Mouse (Mus musculus): ENCODE results near the gene Slc25a30.

The Slc25a30 gene

DNA sequence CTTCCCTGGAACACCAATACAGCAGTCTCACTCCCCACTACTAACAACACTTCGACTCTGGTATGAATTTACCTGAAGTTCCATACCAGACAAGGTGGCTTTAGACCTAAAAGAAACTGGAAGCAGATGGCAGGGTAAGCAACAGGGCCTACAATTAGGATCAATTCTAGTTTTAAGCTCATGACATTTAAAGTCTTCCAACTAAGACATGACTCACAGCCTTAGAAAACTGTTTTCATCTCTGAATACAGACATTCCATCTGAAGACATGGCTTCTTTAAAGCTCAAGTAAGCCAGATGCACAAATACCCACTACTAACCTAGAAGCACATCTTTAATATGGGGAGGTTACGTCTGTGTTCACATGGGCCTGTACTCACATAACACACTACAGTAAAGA is 38.9 kb downstream of the Slc25a30 start:
- no peak for DNase-seq (ENCODE audit: low spot score in 2 of 2)

DNA sequence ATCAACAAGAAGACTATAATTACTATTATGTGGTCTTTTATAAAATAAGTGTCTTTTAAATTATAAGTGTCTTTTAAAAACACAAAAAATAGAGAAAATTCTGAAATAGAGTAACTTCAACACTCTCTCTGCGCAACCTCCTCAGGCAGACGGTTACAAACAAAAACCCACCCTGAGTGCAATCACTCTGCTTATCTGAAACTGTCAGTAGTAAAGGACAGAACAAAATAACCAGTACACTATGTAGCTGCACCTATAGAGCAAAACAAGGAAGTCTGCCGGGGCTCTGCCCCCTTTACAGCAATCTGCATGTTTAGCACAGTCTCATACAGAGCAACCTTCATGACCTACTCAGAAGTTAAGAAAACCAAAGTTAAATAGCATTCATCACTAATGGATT is 44.9 kb downstream of the Slc25a30 start:
- DNase-seq (ENCODE audit: low spot score in 2 of 2): no peak

DNA sequence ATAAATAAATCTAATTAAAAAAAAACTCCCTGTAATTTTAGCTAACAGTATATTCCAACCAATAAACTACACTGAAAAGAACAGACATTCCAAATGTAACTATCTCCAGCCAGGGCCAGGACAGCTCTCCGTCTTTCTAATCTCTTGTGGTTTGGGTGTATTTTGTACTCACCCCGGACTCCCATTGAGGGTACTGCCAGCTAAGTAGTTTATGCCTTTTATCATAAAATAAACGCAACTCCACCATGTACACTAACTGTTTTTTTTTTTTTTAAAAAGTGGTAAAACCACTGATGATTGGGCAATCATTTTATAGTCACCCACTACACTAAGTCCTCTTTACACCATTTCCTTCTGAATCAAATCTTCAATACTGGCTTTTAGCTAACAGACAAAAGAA is 51.2 kb downstream of the Slc25a30 start:
- DNase-seq (ENCODE audit: low spot score in 2 of 2): no peak

DNA sequence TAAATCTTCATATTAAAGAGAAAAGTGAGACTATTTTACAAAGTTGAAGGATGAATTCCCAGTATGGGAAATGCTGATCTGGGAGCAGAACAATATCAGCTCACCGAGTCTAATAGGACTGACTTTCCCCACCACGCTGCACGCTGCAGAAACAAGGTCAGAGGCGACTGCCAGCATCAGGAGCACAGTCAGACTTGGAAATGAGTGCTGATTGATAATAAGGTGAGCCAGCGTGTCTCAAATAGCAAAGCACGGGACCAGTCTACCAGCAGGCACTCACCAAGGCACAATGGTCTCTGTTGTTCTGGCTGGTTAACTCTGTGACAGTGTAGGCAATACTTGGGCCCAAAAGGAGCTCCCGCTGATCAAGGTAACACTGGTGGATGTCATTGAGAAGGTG is 54.2 kb downstream of the Slc25a30 start:
- DNase-seq (ENCODE audit: low spot score in 2 of 2): no peak

DNA sequence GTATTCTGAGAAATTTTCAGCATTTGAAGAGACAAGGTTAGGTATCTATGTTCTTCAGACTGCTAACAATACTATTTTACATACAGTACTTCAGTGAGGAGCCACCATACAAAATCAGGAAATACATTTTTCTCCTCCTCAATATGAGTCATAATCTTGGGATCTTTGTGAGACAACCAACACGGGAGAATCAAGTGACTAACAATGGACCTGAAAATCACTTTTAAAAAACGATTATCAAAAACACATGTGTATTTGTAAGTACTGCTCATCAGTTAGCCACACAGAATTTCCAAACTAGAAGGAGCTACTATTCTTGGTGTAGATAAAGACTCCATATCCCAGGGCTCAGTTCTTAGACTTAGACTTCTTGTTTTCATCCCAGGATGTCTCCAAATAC is 55.5 kb downstream of the Slc25a30 start:
- no peak for DNase-seq (ENCODE audit: low spot score in 2 of 2)

DNA sequence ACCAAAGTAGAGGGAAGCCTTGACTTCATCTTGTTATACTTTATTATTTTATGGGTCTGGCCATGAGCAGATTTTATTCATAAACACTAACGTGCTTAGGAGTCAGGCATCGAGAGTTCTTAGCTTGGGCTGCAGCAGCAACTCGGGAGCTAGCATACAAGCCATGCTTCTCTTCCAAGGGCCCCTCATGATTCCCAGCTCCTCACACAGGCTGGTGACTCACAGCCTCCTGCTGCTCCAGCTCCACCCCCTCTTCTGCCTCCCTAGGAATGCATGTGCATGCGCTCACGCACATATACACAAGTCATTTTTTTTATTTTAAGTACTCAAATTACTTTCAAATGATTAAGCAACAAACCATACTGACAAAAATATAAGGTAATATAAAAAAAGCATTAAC is 58.7 kb downstream of the Slc25a30 start:
- DNase-seq (ENCODE audit: low spot score in 2 of 2): no peak

DNA sequence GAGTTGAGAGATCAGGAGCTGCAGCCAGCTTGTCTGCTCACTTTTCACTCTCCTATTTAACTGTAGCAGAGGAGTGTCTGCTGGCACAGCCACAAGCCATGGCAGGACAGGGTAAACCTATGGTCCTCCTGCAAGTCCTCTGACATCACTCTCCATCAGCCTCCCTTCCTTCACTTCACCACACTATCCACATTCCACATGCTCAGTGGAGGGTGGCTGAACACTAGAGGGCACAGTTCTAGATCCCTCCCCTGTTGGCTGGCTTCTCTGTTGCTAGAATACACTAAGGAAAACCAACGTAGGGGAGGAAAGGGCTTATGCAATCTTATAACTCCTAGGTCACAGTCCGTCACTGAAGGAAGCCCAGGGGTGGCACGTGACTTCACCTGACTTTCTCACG is 59.8 kb downstream of the Slc25a30 start:
- no peak for DNase-seq (ENCODE audit: low spot score in 2 of 2)

DNA sequence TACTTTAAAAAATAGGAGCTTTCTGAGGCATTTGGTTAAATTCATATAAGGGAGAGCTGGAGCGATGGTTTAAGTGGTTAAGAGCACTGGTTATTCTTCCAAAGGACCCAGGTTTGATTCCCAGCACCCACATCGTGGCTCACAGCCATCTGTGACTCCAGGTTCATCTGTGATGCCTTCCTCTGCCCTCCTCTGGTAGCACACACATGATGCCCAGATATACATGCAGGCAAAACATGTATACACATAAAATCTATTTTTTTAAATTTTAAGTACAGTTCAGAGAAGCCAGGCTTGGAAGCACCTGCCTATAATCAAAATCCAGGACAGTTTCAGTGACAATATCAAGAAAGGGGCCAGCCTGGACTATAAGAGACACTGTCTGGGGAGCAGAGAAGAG is 64.0 kb downstream of the Slc25a30 start:
- no peak for DNase-seq (ENCODE audit: low spot score in 2 of 2)

DNA sequence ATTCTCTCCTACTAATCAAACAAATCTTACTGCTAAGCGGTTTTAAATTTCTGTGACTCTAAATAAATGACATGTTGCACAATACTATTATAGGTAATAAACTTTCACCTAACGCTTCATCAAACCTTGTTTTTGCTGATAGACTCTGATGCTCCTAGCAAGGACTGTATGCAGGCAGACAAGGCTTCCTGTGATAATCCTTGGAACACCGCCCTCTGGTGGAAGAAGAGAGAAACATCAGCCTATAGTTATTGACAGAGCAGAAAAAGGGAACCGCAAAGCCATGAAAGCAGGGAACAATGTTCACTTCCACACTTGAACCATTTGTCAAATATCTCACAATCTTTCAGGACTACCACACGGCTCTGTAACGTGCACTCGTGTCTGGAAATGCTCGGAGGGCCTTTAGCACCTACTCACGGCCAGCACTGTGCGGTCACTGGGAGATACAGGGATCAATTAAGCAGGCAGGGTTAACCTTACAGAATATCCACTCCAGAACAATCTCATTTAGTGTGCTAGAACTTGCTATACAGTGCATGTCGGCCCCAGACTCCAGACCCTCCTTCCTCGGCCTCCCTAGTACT is 64.8 kb downstream of the Slc25a30 start:
- DNase-seq (ENCODE audit: low spot score in 2 of 2): no peak

DNA sequence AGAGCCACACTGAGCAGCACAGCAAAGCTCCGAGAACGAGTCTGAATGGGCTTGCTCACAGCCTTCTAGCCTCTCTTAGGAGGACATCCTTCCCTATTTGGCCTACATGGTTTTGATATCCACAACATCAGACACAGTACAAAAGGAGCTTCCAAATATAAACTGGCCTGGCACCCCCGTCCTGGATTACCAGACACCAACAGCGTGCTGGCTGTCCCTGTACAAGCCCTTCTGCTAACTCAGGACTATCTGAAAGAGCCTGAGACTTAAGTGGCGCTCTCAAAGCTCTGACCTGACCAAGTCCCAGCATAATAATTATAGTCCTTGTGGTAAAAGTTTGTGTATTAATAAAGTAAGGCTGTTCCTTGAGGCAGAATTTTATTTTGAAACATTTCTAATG is 66.7 kb downstream of the Slc25a30 start:
- no peak for DNase-seq (ENCODE audit: low spot score in 2 of 2)

DNA sequence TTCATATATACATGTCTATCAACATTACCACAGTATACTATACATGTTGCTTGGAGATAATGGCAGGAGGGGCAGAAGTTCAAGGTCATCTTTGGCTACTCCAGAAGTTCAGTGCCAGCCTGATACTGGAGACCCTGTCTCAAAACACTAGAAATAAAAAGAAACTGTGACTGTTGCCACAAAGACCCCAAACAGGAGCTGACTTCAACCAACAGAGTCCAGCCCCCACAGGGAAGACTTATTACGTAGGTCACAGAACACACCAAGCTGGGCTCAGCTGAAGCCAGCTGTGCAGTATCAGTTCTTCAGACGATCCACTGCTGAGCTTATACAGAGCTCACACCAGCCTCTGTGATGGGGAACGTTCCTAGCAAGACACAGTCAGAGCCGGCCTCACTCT is 70.4 kb downstream of the Slc25a30 start:
- DNase-seq (ENCODE audit: low spot score in 2 of 2): no peak

DNA sequence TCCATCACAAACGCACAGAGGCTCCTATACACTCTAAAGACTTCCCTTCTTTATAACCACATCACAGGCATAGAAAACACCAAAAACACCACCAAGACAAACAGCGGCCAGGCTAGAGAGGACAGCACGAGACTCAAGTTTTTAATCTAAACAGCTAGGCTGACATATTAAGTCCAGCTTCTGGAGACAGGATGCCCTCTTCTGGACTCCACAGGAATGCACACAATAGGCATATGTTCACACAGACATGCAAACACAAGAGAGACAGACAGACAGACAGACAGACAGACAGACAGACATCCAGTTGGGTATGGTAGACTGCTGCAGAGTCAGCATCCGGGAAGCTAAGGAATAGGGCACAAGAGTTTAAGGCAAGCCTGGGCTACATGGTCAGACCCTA is 73.2 kb downstream of the Slc25a30 start:
- no peak for DNase-seq (ENCODE audit: low spot score in 2 of 2)

DNA sequence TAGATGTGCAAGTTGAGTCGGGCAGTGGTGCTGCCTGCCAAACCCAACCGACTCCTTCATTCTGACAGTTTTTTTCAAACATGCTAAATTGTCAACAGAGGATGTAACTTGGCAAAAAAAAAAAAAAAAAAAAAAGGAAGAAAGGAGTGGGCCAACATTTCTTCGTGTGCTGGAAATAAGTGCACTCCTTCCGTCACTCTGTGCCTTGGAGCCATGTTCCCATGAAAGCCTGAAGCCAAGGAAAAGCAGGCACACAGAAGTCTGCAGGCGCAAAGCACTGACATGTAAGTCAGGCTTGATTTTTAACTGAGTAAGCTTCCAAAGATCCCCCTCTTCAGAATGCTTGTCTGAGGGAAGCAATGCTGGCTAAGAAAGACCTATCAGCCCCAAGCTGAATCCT is 74.2 kb downstream of the Slc25a30 start:
- no peak for DNase-seq (ENCODE audit: low spot score in 2 of 2)

DNA sequence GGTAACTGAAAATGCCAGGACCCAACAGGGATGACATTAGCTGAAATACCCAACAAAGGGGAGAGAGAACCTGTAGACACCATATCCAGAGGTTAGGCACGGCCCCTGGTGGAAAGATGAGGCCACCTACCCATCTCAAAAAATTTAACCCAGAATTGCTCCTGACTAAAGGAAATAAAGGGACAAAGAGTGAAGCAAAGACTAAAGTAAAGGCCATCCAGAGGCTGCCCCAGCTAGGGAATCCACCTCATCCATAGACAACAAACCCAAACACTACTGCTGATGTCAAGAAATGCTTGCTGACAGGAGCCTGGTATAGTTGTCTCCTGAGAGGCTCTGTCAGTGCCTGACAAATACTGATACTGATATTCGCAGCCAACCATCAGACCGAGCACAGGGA is 75.1 kb downstream of the Slc25a30 start:
- no peak for DNase-seq (ENCODE audit: low spot score in 2 of 2)
